Mouse (Mus musculus) midbrain, embryonic 11.5 days (tissue): ENCODE data around the gene Rabl3. TPM values are rescaled to one million over a fixed set of nuclear protein-coding genes. Genes with fewer than 3 reads are reported as not detected.

Experiments
- ATAC-seq: fragments of 200-750 bp; cut with Nextera tagmentation; 2 replicates; pipeline ENCODE4 v1.8.0; 2017; ENCODE audit warnings: moderate TSS enrichment, moderate library complexity; ENCODE audit not compliant: low FRiP score
- DNase-seq: peaks from one replicate; pipeline ENCODE4 v3.0.0; 2015; ENCODE audit warnings: low spot score; ENCODE audit errors: missing footprints
- H3K27ac ChIP-seq: fragments of 300-500 bp; sonication (generic); 2 replicates; pipeline ENCODE4 v1.5.1; 2014; ENCODE audit warnings: low read depth, low read length
- H3K27me3 ChIP-seq: fragments of 300-500 bp; sonication (generic); 2 replicates; pipeline ENCODE4 v1.6.1; 2014; ENCODE audit warnings: mild to moderate bottlenecking, low read length, moderate library complexity, mixed read lengths; ENCODE audit not compliant: control insufficient read depth, insufficient read depth
- H3K36me3 ChIP-seq: fragments of 300-500 bp; sonication (generic); 2 replicates; pipeline ENCODE4 v1.6.1; 2014; ENCODE audit warnings: mild to moderate bottlenecking, low read length, moderate library complexity, mixed read lengths; ENCODE audit not compliant: control insufficient read depth, insufficient read depth
- H3K4me1 ChIP-seq: fragments of 300-500 bp; sonication (generic); 2 replicates; pipeline ENCODE4 v1.6.1; 2014; ENCODE audit warnings: low read length; ENCODE audit not compliant: control insufficient read depth, insufficient read depth
- H3K4me2 ChIP-seq: fragments of 300-500 bp; sonication (generic); 2 replicates; pipeline ENCODE4 v1.6.1; 2014; ENCODE audit warnings: mild to moderate bottlenecking, moderate library complexity
- H3K4me3 ChIP-seq: fragments of 300-500 bp; sonication (generic); 2 replicates; pipeline ENCODE4 v1.5.1; 2014; ENCODE audit warnings: low read depth, low read length
- H3K9ac ChIP-seq: fragments of 300-500 bp; sonication (generic); 2 replicates; pipeline ENCODE4 v1.6.1; 2014; ENCODE audit warnings: low read length
- H3K9me3 ChIP-seq: fragments of 300-500 bp; sonication (generic); 2 replicates; pipeline ENCODE4 v1.6.1; 2016; ENCODE audit warnings: low read length; ENCODE audit not compliant: control insufficient read depth
- WGBS: fragments of 180-500 bp; shearing (Covaris S2); extraction: QIAGEN DNeasy Blood & Tissue Kit; methylation state at CpG from one replicate; pipeline ENCODE4 v1.1.7; 2014; 5-methylcytosine and 5-hydroxymethylcytosine counted together
- polyA plus RNA-seq: library from polyadenylated mRNA; unstranded; fragments of >200 nt; fragmentation: Nextera tagmentation; extraction: Ambion mirVana; gene quantifications from 2 replicates; pipeline ENCODE4 v1.2.1, GENCODE M21; 2014

Rabl3 gene
- polyA plus RNA-seq, 1 experiment from 2014 or later: 49.6 TPM

DNA sequence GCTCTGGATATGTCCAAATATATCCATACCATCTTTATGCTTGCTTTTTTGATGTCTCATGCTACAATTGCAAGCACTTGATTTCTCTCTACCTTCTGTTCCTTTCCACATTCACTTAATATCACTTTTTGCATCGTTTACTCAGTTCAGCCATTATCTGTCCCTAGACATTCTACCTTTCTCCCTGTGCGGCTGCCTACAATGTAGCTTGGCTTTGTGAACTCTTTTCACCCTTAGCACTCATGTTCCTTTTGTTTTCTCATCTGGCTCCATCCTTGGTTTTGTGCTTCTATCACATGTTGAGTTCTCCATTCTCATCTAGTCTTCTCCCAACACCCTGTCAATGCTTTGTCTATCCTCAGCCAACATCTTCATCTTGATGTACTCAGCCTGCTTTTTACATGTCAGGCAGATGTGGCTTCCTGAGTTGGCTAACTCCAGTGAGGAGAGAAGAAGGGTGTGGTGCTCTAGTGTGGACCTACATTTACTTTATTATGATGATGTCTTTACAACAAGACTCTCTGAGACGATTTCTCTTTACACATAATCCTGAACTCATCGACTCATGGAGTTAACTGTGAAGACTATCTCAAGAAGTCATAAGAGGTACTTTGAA lies 22.0 kb upstream of the Rabl3 start:
- Histone ChIP-seq H3K27ac (no peak overlapping the region), H3K4me3 (no peak overlapping the region), H3K9ac (no peak overlapping the region), H3K9me3 (no peaks in the 10 kb centered on the region), H3K27me3 (no peaks in the 10 kb centered on the region), H3K4me2 (no peak overlapping the region), H3K4me1 (no peaks in the 10 kb centered on the region), H3K36me3 (peaks cover 19% of the 10 kb centered on the region)
- DNase-seq: no peak
- 95% methylated on average over 4 of the region's 4 CpGs for WGBS
- no peak for ATAC-seq

DNA sequence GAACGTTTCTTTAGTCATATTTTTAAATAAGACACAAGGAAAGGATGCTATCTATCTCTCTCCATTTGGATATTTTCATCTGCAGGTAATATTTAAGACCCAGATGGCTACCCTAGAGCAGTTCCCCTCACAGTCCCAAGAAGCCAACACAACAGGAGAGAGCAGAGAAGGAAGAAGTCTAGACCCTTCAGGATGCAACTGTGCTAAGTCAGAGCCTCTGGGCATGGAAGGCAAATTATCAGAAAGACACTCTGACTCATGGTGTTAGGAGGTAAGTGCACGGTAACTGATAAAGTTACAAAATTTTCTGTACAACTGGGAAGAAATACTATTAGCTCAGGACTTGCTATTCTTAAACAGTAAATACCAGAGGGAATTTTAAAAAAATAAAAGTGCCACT lies 21.0 kb upstream of the Rabl3 start:
- H3K9me3 ChIP-seq: peaks cover 2% of the 10 kb centered on the region; the same call in 1 of the 2 replicates
- no peak overlapping the region for H3K4me2 ChIP-seq
- H3K9ac ChIP-seq: no peak overlapping the region
- no peak overlapping the region for H3K4me3 ChIP-seq
- no peak overlapping the region for H3K27ac ChIP-seq
- no peaks in the 10 kb centered on the region for H3K27me3 ChIP-seq
- no peaks in the 10 kb centered on the region for H3K4me1 ChIP-seq
- 93% methylated on average over 2 of the region's 2 CpGs for WGBS
- peaks cover 22% of the 10 kb centered on the region for H3K36me3 ChIP-seq
- ATAC-seq: no peak
- DNase-seq: no peak

DNA sequence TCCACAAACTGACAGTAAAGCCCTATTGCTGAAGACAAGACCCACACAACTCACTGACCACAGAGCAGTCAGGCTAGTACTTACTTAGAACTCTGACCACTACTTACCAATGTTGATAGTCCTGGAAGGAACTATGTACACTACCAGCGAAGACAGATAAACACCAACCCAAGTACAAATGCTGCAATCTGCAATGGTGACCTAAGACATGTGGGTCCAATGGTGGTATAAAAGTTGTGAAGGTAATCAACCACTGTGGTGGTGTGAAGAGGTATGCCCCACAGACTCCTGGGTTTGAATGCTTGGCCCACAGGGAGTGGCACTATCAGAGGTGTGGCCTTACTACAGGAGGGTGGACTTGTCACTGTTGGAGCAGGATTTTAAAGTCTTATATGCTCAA lies 20.0 kb upstream of the Rabl3 start:
- Histone ChIP-seq H3K27ac (no peak overlapping the region), H3K4me3 (no peak overlapping the region), H3K36me3 (peaks cover 26% of the 10 kb centered on the region), H3K4me2 (no peak overlapping the region), H3K4me1 (no peaks in the 10 kb centered on the region), H3K9ac (no peak overlapping the region), H3K27me3 (no peaks in the 10 kb centered on the region), H3K9me3 (peaks cover 4% of the 10 kb centered on the region; the same call in 1 of the 2 replicates)
- WGBS: 97% methylated on average over 1 of the region's 1 CpGs
- DNase-seq: no peak
- ATAC-seq: no peak

DNA sequence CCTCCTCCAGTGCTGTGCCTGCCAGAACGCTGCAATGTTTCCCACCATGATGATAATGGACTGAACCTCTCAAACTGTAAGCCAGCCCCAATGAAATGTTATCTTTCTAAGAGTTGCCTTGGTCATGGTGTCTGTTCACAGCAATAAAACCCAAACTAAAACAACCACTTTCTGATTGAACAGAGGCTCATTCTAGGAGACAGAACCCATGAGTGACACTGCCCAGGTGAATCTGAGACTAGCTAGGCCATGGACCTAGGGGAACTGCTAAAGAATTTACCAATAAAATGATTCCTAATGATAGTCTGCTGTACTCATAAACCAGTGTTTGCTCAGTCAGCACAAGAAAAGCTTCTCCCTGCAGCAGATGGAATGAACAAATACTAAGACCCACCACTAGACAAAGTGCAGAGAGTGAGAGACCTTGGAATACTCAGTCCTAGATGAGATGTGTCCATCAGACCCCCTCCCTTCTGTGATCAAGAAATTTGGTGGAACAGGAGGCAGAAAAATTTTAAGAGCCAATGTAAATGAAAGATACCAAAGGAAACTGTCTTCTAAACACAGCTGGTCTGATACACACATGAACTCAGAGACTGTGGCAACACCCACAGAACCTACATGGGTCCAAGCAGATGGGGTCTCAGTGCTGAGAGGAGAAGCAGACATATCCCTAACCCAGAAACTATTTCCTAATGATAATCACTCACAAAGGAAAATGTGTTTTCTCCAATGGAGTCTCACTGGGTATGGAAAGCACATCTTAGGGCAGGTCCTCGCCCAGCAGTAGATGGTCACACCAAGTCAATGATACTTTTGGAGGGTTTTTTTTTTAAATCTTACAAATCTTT lies 19.3 kb upstream of the Rabl3 start:
- DNase-seq: no peak
- Histone ChIP-seq H3K27ac (no peak overlapping the region), H3K4me1 (no peaks in the 10 kb centered on the region), H3K36me3 (peaks cover 26% of the 10 kb centered on the region), H3K9me3 (peaks cover 4% of the 10 kb centered on the region; the same call in 1 of the 2 replicates), H3K4me2 (no peak overlapping the region), H3K27me3 (no peaks in the 10 kb centered on the region), H3K9ac (no peak overlapping the region), H3K4me3 (no peak overlapping the region)
- ATAC-seq: no peak
- WGBS: 94% methylated on average over 2 of the region's 2 CpGs

DNA sequence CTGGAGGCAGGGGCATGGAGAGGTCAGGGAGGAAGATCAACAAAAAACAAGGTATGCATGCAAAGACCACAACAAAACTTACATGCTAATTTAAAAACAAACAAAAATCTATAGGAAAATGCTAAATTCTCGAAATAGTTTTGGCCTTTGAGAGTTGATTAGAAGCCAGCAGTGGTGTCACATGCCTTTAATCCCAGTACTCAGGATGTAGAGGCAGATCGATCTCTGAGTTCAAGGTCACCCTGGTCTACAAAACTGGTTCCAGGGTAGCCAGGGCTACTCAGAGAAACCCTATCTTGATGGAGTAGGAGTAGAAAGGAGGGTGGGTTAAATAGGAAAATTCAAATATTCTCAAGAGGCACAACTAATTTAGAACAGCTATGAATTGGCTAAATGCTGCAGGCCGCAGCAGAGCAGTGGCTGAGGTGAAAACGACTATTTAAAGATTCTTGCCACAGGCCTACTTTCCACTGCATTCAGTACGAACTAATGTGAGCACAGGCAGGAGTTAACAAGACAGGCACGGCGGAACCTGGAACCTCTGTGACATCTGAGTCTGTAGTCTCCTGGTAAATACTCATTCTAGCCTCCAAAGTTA lies 17.5 kb upstream of the Rabl3 start:
- Histone ChIP-seq H3K36me3 (peaks cover 26% of the 10 kb centered on the region), H3K4me3 (no peak overlapping the region)
- DNase-seq: no peak

DNA sequence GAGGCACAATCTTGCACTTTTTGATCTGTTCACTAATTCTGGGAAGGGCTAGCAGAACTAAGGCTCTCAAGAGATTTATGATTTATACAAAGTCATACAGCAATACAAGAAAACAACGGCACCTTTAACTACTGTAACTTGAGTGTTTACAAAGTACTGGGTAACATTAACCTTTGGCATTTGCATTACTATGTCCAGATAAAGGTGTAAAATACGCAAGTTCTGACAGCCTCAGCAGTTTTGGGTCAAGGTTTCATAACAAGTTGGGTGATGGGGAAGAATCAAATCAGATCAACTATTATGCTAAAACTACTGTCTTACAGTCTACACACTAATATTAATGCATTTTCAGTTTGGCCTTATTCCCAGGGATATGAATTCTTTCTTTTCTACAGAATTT lies 14.6 kb upstream of the Rabl3 start:
- Histone ChIP-seq H3K4me2 (no peak overlapping the region), H3K36me3 (peaks cover 20% of the 10 kb centered on the region), H3K9ac (no peak overlapping the region), H3K4me3 (no peak overlapping the region), H3K9me3 (peaks cover 4% of the 10 kb centered on the region; the same call in 1 of the 2 replicates), H3K4me1 (peaks cover 4% of the 10 kb centered on the region), H3K27ac (no peak overlapping the region), H3K27me3 (no peaks in the 10 kb centered on the region)
- 96% methylated on average over 2 of the region's 2 CpGs for WGBS
- ATAC-seq: no peak
- DNase-seq: no peak

More for the DNA sequence above, 17.5 kb upstream of the Rabl3 start:
- ATAC-seq: no peak
- Histone ChIP-seq H3K9ac (no peak overlapping the region), H3K27me3 (no peaks in the 10 kb centered on the region), H3K27ac (no peak overlapping the region), H3K4me1 (no peaks in the 10 kb centered on the region), H3K9me3 (peaks cover 4% of the 10 kb centered on the region; the same call in 1 of the 2 replicates), H3K4me2 (no peak overlapping the region)
- 92% methylated on average over 7 of the region's 7 CpGs for WGBS

DNA sequence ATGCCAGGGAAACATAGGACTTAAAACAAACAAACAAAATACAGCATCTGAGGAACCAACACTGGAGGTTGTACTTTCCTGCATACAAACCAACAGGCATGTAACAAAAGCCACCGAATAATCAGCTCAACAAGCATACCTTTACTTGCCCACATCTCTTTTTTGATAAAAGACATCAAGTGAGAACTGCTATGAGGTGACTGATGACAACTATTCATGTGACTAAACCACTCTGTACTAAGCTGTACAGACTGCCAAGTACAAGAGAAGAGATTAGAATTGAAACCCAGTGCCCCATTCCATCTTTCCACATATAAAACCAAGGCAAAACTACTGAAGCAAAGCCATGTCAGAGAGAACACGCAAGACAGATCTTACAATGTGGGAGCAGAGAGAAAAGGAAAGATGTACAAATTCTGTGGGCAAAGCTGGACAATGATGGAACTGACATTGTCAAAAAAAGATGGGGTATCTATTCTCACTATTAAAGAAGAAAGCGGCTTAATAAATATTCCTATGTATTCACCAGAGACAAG lies 12.9 kb upstream of the Rabl3 start:
- 91% methylated on average over 3 of the region's 3 CpGs for WGBS
- Histone ChIP-seq H3K9me3 (peaks cover 4% of the 10 kb centered on the region; the same call in 1 of the 2 replicates), H3K36me3 (peaks cover 13% of the 10 kb centered on the region), H3K9ac (no peak overlapping the region), H3K27me3 (no peaks in the 10 kb centered on the region), H3K27ac (no peak overlapping the region), H3K4me2 (no peak overlapping the region), H3K4me1 (peaks cover 4% of the 10 kb centered on the region), H3K4me3 (no peak overlapping the region)
- DNase-seq: no peak
- no peak for ATAC-seq

DNA sequence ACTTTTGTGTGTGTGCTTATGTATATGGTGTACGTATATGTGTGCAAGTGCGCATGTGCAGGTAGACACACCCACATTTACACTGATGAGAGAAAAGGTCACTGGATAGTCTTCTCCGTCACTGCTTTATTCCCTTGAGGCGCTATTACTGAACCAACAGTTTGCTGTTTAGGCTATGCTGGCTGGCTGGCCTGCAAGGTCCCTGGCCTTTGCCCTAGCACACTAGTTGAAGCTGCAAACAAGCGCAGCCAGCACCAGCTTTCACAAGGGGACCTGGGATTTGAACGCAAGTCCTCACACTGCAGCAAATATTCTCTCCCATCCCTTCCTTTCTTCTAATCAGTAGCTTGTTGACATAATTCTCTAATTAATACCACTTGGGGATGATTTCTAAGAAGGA lies 9.5 kb upstream of the Rabl3 start:
- ATAC-seq: no peak
- H3K4me3 ChIP-seq: no peak overlapping the region
- H3K27me3 ChIP-seq: no peaks in the 10 kb centered on the region
- no peak overlapping the region for H3K27ac ChIP-seq
- H3K4me2 ChIP-seq: no peak overlapping the region
- no peak overlapping the region for H3K9ac ChIP-seq
- WGBS: 91% methylated on average over 6 of the region's 6 CpGs
- DNase-seq: no peak
- H3K36me3 ChIP-seq: 0 out of 2 replicates have a peak, but pooled peaks cover 3% of the 10 kb centered on the region
- peaks cover 4% of the 10 kb centered on the region for H3K4me1 ChIP-seq
- no peaks in the 10 kb centered on the region for H3K9me3 ChIP-seq

DNA sequence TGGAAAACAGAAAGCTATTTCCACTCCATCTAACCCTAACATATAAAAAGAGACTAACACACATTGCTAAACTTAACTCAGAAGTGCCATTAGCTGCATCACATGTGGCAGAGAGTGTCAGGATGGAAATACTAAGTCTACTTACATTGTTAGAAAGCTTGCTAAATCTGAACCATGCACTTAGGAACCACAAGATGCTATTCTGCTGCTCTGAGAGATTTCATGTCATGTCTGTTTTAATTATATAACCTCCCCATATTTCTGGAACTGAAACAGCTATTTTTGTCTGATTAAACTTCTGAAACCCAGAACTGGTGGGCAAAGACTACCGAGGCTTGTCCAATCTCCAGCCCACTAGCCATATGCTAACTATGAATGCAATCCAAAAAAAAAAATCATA lies 7.6 kb upstream of the Rabl3 start:
- Histone ChIP-seq H3K4me2 (no peak overlapping the region), H3K27me3 (no peaks in the 10 kb centered on the region), H3K9ac (no peak overlapping the region), H3K4me3 (no peak overlapping the region), H3K9me3 (no peaks in the 10 kb centered on the region), H3K27ac (no peak overlapping the region), H3K36me3 (peaks cover 6% of the 10 kb centered on the region; the same call in 1 of the 2 replicates), H3K4me1 (peaks cover 4% of the 10 kb centered on the region)
- WGBS: 95% methylated on average over 1 of the region's 1 CpGs
- DNase-seq: no peak
- no peak for ATAC-seq
